Mouse (Mus musculus): ENCODE results near the gene Psmc1.

The Psmc1 gene

GRCm38 (mm10) chr12:100109986-100110696, at the start of gene Psmc1:
Psmc1 (plus strand) TSS chr12:100110154.
- peak; percentile 78 to 84 for DNase-seq (ENCODE audit: low spot score in 2 of 2)

GRCm38 (mm10) chr12:100061071-100061470, 48.9 kb upstream of the Psmc1 start:
- DNase-seq (ENCODE audit: low spot score in 2 of 2): no peak

- DNase-seq (ENCODE audit: low spot score in 2 of 2): no peak
Measured at GRCm38 (mm10) chr12:100061826-100062225, 48.1 kb upstream of the Psmc1 start.

- no peak for DNase-seq (ENCODE audit: low spot score in 2 of 2)
Measured at GRCm38 (mm10) chr12:100062584-100062983, 47.4 kb upstream of the Psmc1 start.

GRCm38 (mm10) chr12:100065109-100065508, 44.8 kb upstream of the Psmc1 start:
- DNase-seq (ENCODE audit: low spot score in 2 of 2): no peak

- no peak for DNase-seq (ENCODE audit: low spot score in 2 of 2)
Measured at GRCm38 (mm10) chr12:100067477-100067876, 42.5 kb upstream of the Psmc1 start.

GRCm38 (mm10) chr12:100073201-100073672, 36.7 kb upstream of the Psmc1 start:
- no peak for DNase-seq (ENCODE audit: low spot score in 2 of 2)

GRCm38 (mm10) chr12:100075715-100076114, 34.2 kb upstream of the Psmc1 start:
- no peak for DNase-seq (ENCODE audit: low spot score in 2 of 2)

GRCm38 (mm10) chr12:100079636-100080286, 30.2 kb upstream of the Psmc1 start:
- DNase-seq (ENCODE audit: low spot score in 2 of 2): no peak

GRCm38 (mm10) chr12:100088026-100088425, 21.9 kb upstream of the Psmc1 start:
- no peak for DNase-seq (ENCODE audit: low spot score in 2 of 2)

GRCm38 (mm10) chr12:100089265-100089664, 20.7 kb upstream of the Psmc1 start:
- no peak for DNase-seq (ENCODE audit: low spot score in 2 of 2)

GRCm38 (mm10) chr12:100090750-100091149, 19.2 kb upstream of the Psmc1 start:
- DNase-seq (ENCODE audit: low spot score in 2 of 2): no peak

GRCm38 (mm10) chr12:100093046-100093445, 16.9 kb upstream of the Psmc1 start:
- DNase-seq (ENCODE audit: low spot score in 2 of 2): no peak

GRCm38 (mm10) chr12:100099971-100100706, 9.8 kb upstream of the Psmc1 start:
- DNase-seq (ENCODE audit: low spot score in 2 of 2): no peak

GRCm38 (mm10) chr12:100100707-100101030, 9.3 kb upstream of the Psmc1 start:
- no peak for DNase-seq (ENCODE audit: low spot score in 2 of 2)

- no peak for DNase-seq (ENCODE audit: low spot score in 2 of 2)
Measured at GRCm38 (mm10) chr12:100101651-100102050, 8.3 kb upstream of the Psmc1 start.

- no peak for DNase-seq (ENCODE audit: low spot score in 2 of 2)
Measured at GRCm38 (mm10) chr12:100104530-100104929, 5.4 kb upstream of the Psmc1 start.

GRCm38 (mm10) chr12:100106275-100106895, 3.6 kb upstream of the Psmc1 start:
- peak; percentile 65 to 78 for DNase-seq (ENCODE audit: low spot score in 2 of 2)

GRCm38 (mm10) chr12:100107436-100107835, 2.5 kb upstream of the Psmc1 start:
- peak; percentile 25 to 55 for DNase-seq (ENCODE audit: low spot score in 2 of 2)

- DNase-seq (ENCODE audit: low spot score in 2 of 2): no peak
Measured at GRCm38 (mm10) chr12:100115982-100116381, 6.0 kb downstream of the Psmc1 start.

- DNase-seq (ENCODE audit: low spot score in 2 of 2): no peak
Measured at GRCm38 (mm10) chr12:100122921-100123381, 13.0 kb downstream of the Psmc1 start.

GRCm38 (mm10) chr12:100123476-100123875, 13.5 kb downstream of the Psmc1 start:
- DNase-seq (ENCODE audit: low spot score in 2 of 2): no peak

Measured in natural killer cell, adult 2 months (primary cell).